Mouse (Mus musculus): ENCODE data around the gene Ust.

Gene Ust

GRCm38 (mm10) chr10:8330006-8330405, 188.6 kb downstream of the Ust start:
- DNase-seq (ENCODE audit: low spot score in 2 of 2) = no peak

- DNase-seq (ENCODE audit: low spot score in 2 of 2) = peak; percentile 57 to 79
Observed at GRCm38 (mm10) chr10:8323304-8323765, 195.3 kb downstream of the Ust start.

GRCm38 (mm10) chr10:8320771-8321170, 197.9 kb downstream of the Ust start:
- no peak for DNase-seq (ENCODE audit: low spot score in 2 of 2)

GRCm38 (mm10) chr10:8309435-8309834, 209.2 kb downstream of the Ust start:
- no peak for DNase-seq (ENCODE audit: low spot score in 2 of 2)

GRCm38 (mm10) chr10:8304211-8304610, 214.4 kb downstream of the Ust start:
- DNase-seq (ENCODE audit: low spot score in 2 of 2) = no peak

GRCm38 (mm10) chr10:8299166-8299565, 219.5 kb downstream of the Ust start:
- peak; percentile 15 to 23 for DNase-seq (ENCODE audit: low spot score in 2 of 2)

GRCm38 (mm10) chr10:8297214-8297613, 221.4 kb downstream of the Ust start:
- no peak for DNase-seq (ENCODE audit: low spot score in 2 of 2)

GRCm38 (mm10) chr10:8290661-8291060, 228.0 kb downstream of the Ust start:
- no peak for DNase-seq (ENCODE audit: low spot score in 2 of 2)

GRCm38 (mm10) chr10:8287350-8287791, 231.3 kb downstream of the Ust start:
- no peak for DNase-seq (ENCODE audit: low spot score in 2 of 2)

- DNase-seq (ENCODE audit: low spot score in 2 of 2) = no peak
Observed at GRCm38 (mm10) chr10:8283991-8284390, 234.6 kb downstream of the Ust start.

GRCm38 (mm10) chr10:8277094-8277493, 241.5 kb downstream of the Ust start:
- no peak for DNase-seq (ENCODE audit: low spot score in 2 of 2)

GRCm38 (mm10) chr10:8269681-8270080, 248.9 kb downstream of the Ust start:
- DNase-seq (ENCODE audit: low spot score in 2 of 2) = peak in 1 of 2 experiments; percentile 8

- no peak for DNase-seq (ENCODE audit: low spot score in 2 of 2)
Observed at GRCm38 (mm10) chr10:8259716-8260115, 258.9 kb downstream of the Ust start.

- no peak for DNase-seq (ENCODE audit: low spot score in 2 of 2)
Observed at GRCm38 (mm10) chr10:8250005-8250404, 268.6 kb downstream of the Ust start.

- peak; percentile 80 to 82 for DNase-seq (ENCODE audit: low spot score in 2 of 2)
Observed at GRCm38 (mm10) chr10:8242336-8242735, 276.3 kb downstream of the Ust start.

GRCm38 (mm10) chr10:8240703-8241102, 277.9 kb downstream of the Ust start:
- DNase-seq (ENCODE audit: low spot score in 2 of 2) = no peak

- DNase-seq (ENCODE audit: low spot score in 2 of 2) = peak; percentile 79 to 92
Observed at GRCm38 (mm10) chr10:8240242-8240641, 278.4 kb downstream of the Ust start.

- DNase-seq (ENCODE audit: low spot score in 2 of 2) = peak; percentile 66 to 73
Observed at GRCm38 (mm10) chr10:8236780-8237571, 281.6 kb downstream of the Ust start.

- DNase-seq (ENCODE audit: low spot score in 2 of 2) = no peak
Observed at GRCm38 (mm10) chr10:8233148-8233901, 285.3 kb downstream of the Ust start.

GRCm38 (mm10) chr10:8232535-8232934, 286.1 kb downstream of the Ust start:
- DNase-seq (ENCODE audit: low spot score in 2 of 2) = no peak

GRCm38 (mm10) chr10:8228375-8228743, 290.3 kb downstream of the Ust start:
- no peak for DNase-seq (ENCODE audit: low spot score in 2 of 2)

- peak; percentile 42 to 46 for DNase-seq (ENCODE audit: low spot score in 2 of 2)
Observed at GRCm38 (mm10) chr10:8227705-8228374, 290.8 kb downstream of the Ust start.

Measured in right cerebral cortex, adult 2 months (tissue).